In genomic region chr6:137816508-137816907, GRCm38 (mm10) we compare ENCODE assay signal across 21 mouse cellular contexts.
DNase-seq lines count a peak whose midpoint lies in the region; ATAC-seq and TF ChIP-seq lines count a peak whose summit lies in the region.
"Had no signal": no experiment of that assay in that cellular context is flagged by ENCODE, and none has a peak within 500 bp of the region (broad histone marks: within the 10 kb centered on the region; RNA-seq: fewer than 3 reads in every experiment).

No protein-coding gene starts in this region.

- WGBS in liver, embryonic 11.5 days, result 74% methylated on average over 9 of the region's 9 CpGs
- 91% methylated on average over 9 of the region's 9 CpGs for WGBS in midbrain, embryonic 10.5 days

- no peak for ATAC-seq in liver, embryonic 11.5 days (replicated peaks; ENCODE audit: low FRiP score)
- ATAC-seq: forebrain, embryonic 14.5 days; hindbrain, embryonic 16.5 days; midbrain, embryonic 16.5 days had no signal

- TF ChIP-seq CTCF in brain, embryonic 14.5 days (IDR thresholded peaks at IDR 0.05; ENCODE audit: borderline replicate concordance, extremely low read depth, insufficient read depth, insufficient read length), result no peak

- H3K9ac ChIP-seq in liver, embryonic 11.5 days (ENCODE audit: low read depth, low read length), result no peak overlapping the region
- H3K9ac ChIP-seq: heart, embryonic 15.5 days; lung, embryonic 15.5 days had no signal

- H3K9me3 ChIP-seq in liver, embryonic 11.5 days (ENCODE audit: control insufficient read depth, low read length), result no peaks in the 10 kb centered on the region
- H3K9me3 ChIP-seq in midbrain, embryonic 10.5 days (replicated peaks), result no peaks in the 10 kb centered on the region
- H3K9me3 ChIP-seq: heart, embryonic 15.5 days; lung, embryonic 15.5 days had no signal

- no peaks in the 10 kb centered on the region for H3K27me3 ChIP-seq in liver, embryonic 11.5 days (replicated peaks; ENCODE audit: control insufficient read depth, insufficient read depth, low read length)
- no peaks in the 10 kb centered on the region for H3K27me3 ChIP-seq in midbrain, embryonic 10.5 days (ENCODE audit: low read depth, poor library complexity, severe bottlenecking)
- H3K27me3 ChIP-seq: heart, embryonic 15.5 days; lung, embryonic 15.5 days had no signal

- no peak overlapping the region for H3K27ac ChIP-seq in liver, embryonic 11.5 days (ENCODE audit: low read depth, low read length)
- no peak overlapping the region for H3K27ac ChIP-seq in midbrain, embryonic 10.5 days (replicated peaks)
- H3K27ac ChIP-seq: heart, embryonic 15.5 days; lung, embryonic 15.5 days had no signal

- H3K36me3 ChIP-seq in liver, embryonic 11.5 days (ENCODE audit: control insufficient read depth, insufficient read depth, low read length), result no peaks in the 10 kb centered on the region; the same call in 1 of the 2 replicates
- H3K36me3 ChIP-seq in midbrain, embryonic 10.5 days, result peaks cover 11% of the 10 kb centered on the region
- H3K36me3 ChIP-seq: heart, embryonic 15.5 days; lung, embryonic 15.5 days had no signal

- no peak overlapping the region for H3K4me2 ChIP-seq in liver, embryonic 11.5 days
- H3K4me2 ChIP-seq: heart, embryonic 15.5 days; lung, embryonic 15.5 days; midbrain, embryonic 11.5 days had no signal

- H3K4me1 ChIP-seq in liver, embryonic 11.5 days (replicated peaks; ENCODE audit: control insufficient read depth, insufficient read depth, low read length), result no peaks in the 10 kb centered on the region
- H3K4me1 ChIP-seq in midbrain, embryonic 10.5 days, result no peaks in the 10 kb centered on the region
- H3K4me1 ChIP-seq: heart, embryonic 15.5 days; lung, embryonic 15.5 days had no signal

- no peak for TF ChIP-seq POLR2A in brain, embryonic 14.5 days (IDR thresholded peaks at IDR 0.05; ENCODE audit: borderline replicate concordance, extremely low read depth, insufficient read depth, insufficient read length, poor library complexity, severe bottlenecking)

- DNase-seq in layer of hippocampus, adult 8-10 months (ENCODE audit: low spot score in 2 of 2), result peak; percentile 16 to 20
- no peak for DNase-seq in layer of hippocampus, adult 9-10 months (ENCODE audit: low spot score)
- peak; percentile 1 for DNase-seq in liver
- DNase-seq in liver, embryonic 11.5 days (ENCODE audit: low spot score), result no peak
- peak; percentile 29 for DNase-seq in brain, adult 2 months (ENCODE audit: low read depth, low spot score)
- peak; percentile 13 for DNase-seq in brain, embryonic 14.5 days (ENCODE audit: low read depth)
- no peak for DNase-seq in midbrain, embryonic 10.5 days (ENCODE audit: low spot score)
- no peak for DNase-seq in adrenal gland, adult 2 months
- DNase-seq: adrenal gland, postnatal 36 days; B cell, adult 2 months; cerebellum, adult 8-10 months; cerebellum, postnatal 25 days; gastrocnemius, postnatal 14 days; kidney, adult 2 months; kidney, postnatal 36 days had no signal

- no peak overlapping the region for H3K4me3 ChIP-seq in liver, embryonic 11.5 days (ENCODE audit: low read depth, low read length)
- no peak overlapping the region for H3K4me3 ChIP-seq in midbrain, embryonic 10.5 days
- H3K4me3 ChIP-seq: heart, embryonic 15.5 days; lung, embryonic 15.5 days had no signal

Comparison
In these comparisons a context has a peak if more than half of its experiments do, and no peak if none do; other contexts are left out.
1. DNase-seq: peak in layer of hippocampus, adult 8-10 months (2 of 2), liver (single experiment), brain, adult 2 months (single experiment) and brain, embryonic 14.5 days (single experiment); none in layer of hippocampus, adult 9-10 months (single experiment), liver, embryonic 11.5 days (single experiment), midbrain, embryonic 10.5 days (single experiment) and adrenal gland, adult 2 months (single experiment).